Mouse (Mus musculus): ENCODE measurements around the gene Slco3a1. TPM values are rescaled to one million over a fixed set of nuclear protein-coding genes. Genes with fewer than 3 reads are reported as not detected.

The Slco3a1 gene
- total RNA-seq, 1 experiment = 9.0 TPM

- no peak overlapping the region for H3K27ac ChIP-seq (ENCODE audit: insufficient read depth, low read depth, low read length, poor library complexity, severe bottlenecking)
- no peaks in the 10 kb centered on the region for H3K4me1 ChIP-seq (ENCODE audit: control insufficient read depth in 2 of 2, insufficient read depth in 2 of 2, low read length in 2 of 2, poor library complexity in 1 of 2)
- no peak overlapping the region for H3K9ac ChIP-seq (ENCODE audit: insufficient read depth, low read depth, low read length, poor library complexity, severe bottlenecking)
- no peaks in the 10 kb centered on the region for H3K36me3 ChIP-seq (ENCODE audit: control insufficient read depth, insufficient read depth, low read length, poor library complexity, severe bottlenecking)
- in situ Hi-C loops (cut with MboI; ENCODE audit: low sequenced_read_pairs in 2 of 2, unreplicated experiment in 2 of 2) = no loop called here
- H3K4me3 ChIP-seq (ENCODE audit: insufficient read depth in 1 of 2, low read depth in 1 of 2, low read length in 2 of 2, poor library complexity in 1 of 2, severe bottlenecking in 1 of 2) = no peak overlapping the region
- TF ChIP-seq MAFK (IDR thresholded peaks at IDR 0.05; ENCODE audit: insufficient read depth, low read depth, low read length) (no peak), HCFC1 (IDR thresholded peaks at IDR 0.05; ENCODE audit: borderline replicate concordance, insufficient read depth, low read length) (no peak), ZNF384 (IDR thresholded peaks at IDR 0.05; ENCODE audit: low read depth, low read length) (no peak), CHD2 (IDR thresholded peaks at IDR 0.05; ENCODE audit: low read depth, low read length) (no peak), ZC3H11A (IDR thresholded peaks at IDR 0.05; ENCODE audit: borderline replicate concordance, low read depth, low read length) (no peak)
- DNase-seq (ENCODE audit: low read depth, low spot score) = no peak
- H3K9me3 ChIP-seq (ENCODE audit: control insufficient read depth, insufficient read depth, low read depth, low read length) = no peaks in the 10 kb centered on the region
Measured at GRCm38 (mm10) chr7:74423928-74424850, 130.4 kb downstream of the Slco3a1 start.

- in situ Hi-C loops (cut with MboI; ENCODE audit: low sequenced_read_pairs in 2 of 2, unreplicated experiment in 2 of 2) = no loop called here
Measured at GRCm38 (mm10) chr7:74423316-74423715, 131.3 kb downstream of the Slco3a1 start.

GRCm38 (mm10) chr7:74422731-74423130, 131.8 kb downstream of the Slco3a1 start:
- no peak overlapping the region for H3K9ac ChIP-seq (ENCODE audit: insufficient read depth, low read depth, low read length, poor library complexity, severe bottlenecking)
- H3K9me3 ChIP-seq (ENCODE audit: control insufficient read depth, insufficient read depth, low read depth, low read length) = no peaks in the 10 kb centered on the region
- in situ Hi-C loops (cut with MboI; ENCODE audit: low sequenced_read_pairs in 2 of 2, unreplicated experiment in 2 of 2) = no loop called here
- no peak for DNase-seq (ENCODE audit: low read depth, low spot score)
- no peaks in the 10 kb centered on the region for H3K36me3 ChIP-seq (ENCODE audit: control insufficient read depth, insufficient read depth, low read length, poor library complexity, severe bottlenecking)
- no peaks in the 10 kb centered on the region for H3K4me1 ChIP-seq (ENCODE audit: control insufficient read depth in 2 of 2, insufficient read depth in 2 of 2, low read length in 2 of 2, poor library complexity in 1 of 2)
- H3K27ac ChIP-seq (ENCODE audit: insufficient read depth, low read depth, low read length, poor library complexity, severe bottlenecking) = no peak overlapping the region
- no peak overlapping the region for H3K4me3 ChIP-seq (ENCODE audit: insufficient read depth in 1 of 2, low read depth in 1 of 2, low read length in 2 of 2, poor library complexity in 1 of 2, severe bottlenecking in 1 of 2)
- no peak for TF ChIP-seq CHD2 (IDR thresholded peaks at IDR 0.05; ENCODE audit: low read depth, low read length)
- no peak for TF ChIP-seq ZNF384 (IDR thresholded peaks at IDR 0.05; ENCODE audit: low read depth, low read length)
- no peak for TF ChIP-seq ZC3H11A (IDR thresholded peaks at IDR 0.05; ENCODE audit: borderline replicate concordance, low read depth, low read length)
- no peak for TF ChIP-seq HCFC1 (IDR thresholded peaks at IDR 0.05; ENCODE audit: borderline replicate concordance, insufficient read depth, low read length)
- TF ChIP-seq MAFK (IDR thresholded peaks at IDR 0.05; ENCODE audit: insufficient read depth, low read depth, low read length) = no peak

More at GRCm38 (mm10) chr7:74423316-74423715, 131.3 kb downstream of the Slco3a1 start:
- no peak overlapping the region for H3K4me3 ChIP-seq (ENCODE audit: insufficient read depth in 1 of 2, low read depth in 1 of 2, low read length in 2 of 2, poor library complexity in 1 of 2, severe bottlenecking in 1 of 2)
- no peaks in the 10 kb centered on the region for H3K4me1 ChIP-seq (ENCODE audit: control insufficient read depth in 2 of 2, insufficient read depth in 2 of 2, low read length in 2 of 2, poor library complexity in 1 of 2)
- TF ChIP-seq CHD2 (IDR thresholded peaks at IDR 0.05; ENCODE audit: low read depth, low read length) = no peak
- no peak for TF ChIP-seq HCFC1 (IDR thresholded peaks at IDR 0.05; ENCODE audit: borderline replicate concordance, insufficient read depth, low read length)
- no peak for TF ChIP-seq ZNF384 (IDR thresholded peaks at IDR 0.05; ENCODE audit: low read depth, low read length)
- no peak for TF ChIP-seq MAFK (IDR thresholded peaks at IDR 0.05; ENCODE audit: insufficient read depth, low read depth, low read length)
- no peak for TF ChIP-seq ZC3H11A (IDR thresholded peaks at IDR 0.05; ENCODE audit: borderline replicate concordance, low read depth, low read length)
- DNase-seq (ENCODE audit: low read depth, low spot score) = no peak
- no peaks in the 10 kb centered on the region for H3K36me3 ChIP-seq (ENCODE audit: control insufficient read depth, insufficient read depth, low read length, poor library complexity, severe bottlenecking)
- no peak overlapping the region for H3K27ac ChIP-seq (ENCODE audit: insufficient read depth, low read depth, low read length, poor library complexity, severe bottlenecking)
- no peaks in the 10 kb centered on the region for H3K9me3 ChIP-seq (ENCODE audit: control insufficient read depth, insufficient read depth, low read depth, low read length)
- H3K9ac ChIP-seq (ENCODE audit: insufficient read depth, low read depth, low read length, poor library complexity, severe bottlenecking) = no peak overlapping the region

GRCm38 (mm10) chr7:74422002-74422401, 132.6 kb downstream of the Slco3a1 start:
- no peak for TF ChIP-seq HCFC1 (IDR thresholded peaks at IDR 0.05; ENCODE audit: borderline replicate concordance, insufficient read depth, low read length)
- no peak for TF ChIP-seq CHD2 (IDR thresholded peaks at IDR 0.05; ENCODE audit: low read depth, low read length)
- TF ChIP-seq MAFK (IDR thresholded peaks at IDR 0.05; ENCODE audit: insufficient read depth, low read depth, low read length) = no peak
- no peak for TF ChIP-seq ZNF384 (IDR thresholded peaks at IDR 0.05; ENCODE audit: low read depth, low read length)
- no peak for TF ChIP-seq ZC3H11A (IDR thresholded peaks at IDR 0.05; ENCODE audit: borderline replicate concordance, low read depth, low read length)
- H3K36me3 ChIP-seq (ENCODE audit: control insufficient read depth, insufficient read depth, low read length, poor library complexity, severe bottlenecking) = no peaks in the 10 kb centered on the region
- H3K4me3 ChIP-seq (ENCODE audit: insufficient read depth in 1 of 2, low read depth in 1 of 2, low read length in 2 of 2, poor library complexity in 1 of 2, severe bottlenecking in 1 of 2) = no peak overlapping the region
- DNase-seq (ENCODE audit: low read depth, low spot score) = no peak
- in situ Hi-C loops (cut with MboI; ENCODE audit: low sequenced_read_pairs in 2 of 2, unreplicated experiment in 2 of 2) = no loop called here
- no peaks in the 10 kb centered on the region for H3K9me3 ChIP-seq (ENCODE audit: control insufficient read depth, insufficient read depth, low read depth, low read length)
- no peaks in the 10 kb centered on the region for H3K4me1 ChIP-seq (ENCODE audit: control insufficient read depth in 2 of 2, insufficient read depth in 2 of 2, low read length in 2 of 2, poor library complexity in 1 of 2)
- H3K27ac ChIP-seq (ENCODE audit: insufficient read depth, low read depth, low read length, poor library complexity, severe bottlenecking) = no peak overlapping the region
- no peak overlapping the region for H3K9ac ChIP-seq (ENCODE audit: insufficient read depth, low read depth, low read length, poor library complexity, severe bottlenecking)
